Comparison of ENCODE assay signal across 30 mouse cellular contexts in the genomic region with DNA sequence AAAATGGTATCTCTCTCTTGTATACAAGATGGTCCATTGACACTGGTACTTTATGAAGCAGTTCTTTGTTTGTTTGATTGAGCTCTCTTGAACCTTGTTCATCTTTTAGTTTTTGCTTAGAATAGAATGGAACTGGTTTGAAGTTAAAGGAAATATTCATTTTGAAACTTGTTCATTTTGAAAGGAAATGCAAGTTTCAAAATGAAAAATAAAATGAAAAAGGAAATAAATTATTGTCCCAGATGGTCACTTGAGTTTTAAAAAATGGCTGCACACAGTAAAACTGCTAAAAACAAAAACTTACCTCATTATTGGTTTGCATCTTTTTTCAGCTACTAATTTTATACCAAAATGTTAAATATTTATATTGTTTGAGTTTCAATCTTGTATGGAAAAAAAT.
"Had no signal": no experiment of that assay in that cellular context is flagged by ENCODE, and none has a peak within 500 bp of the region (broad histone marks: within the 10 kb centered on the region; RNA-seq: fewer than 3 reads in every experiment).

No protein-coding gene starts in this region.

- H3K9me3 ChIP-seq: limb, embryonic 10.5 days; limb, embryonic 12.5 days; limb, embryonic 13.5 days; limb, embryonic 15.5 days; liver, embryonic 12.5 days; liver, embryonic 13.5 days; liver, embryonic 15.5 days; lung, embryonic 15.5 days; megakaryocyte, embryonic 14.5 days; midbrain, embryonic 10.5 days; midbrain, embryonic 12.5 days; midbrain, embryonic 15.5 days had no signal

- ATAC-seq: liver, embryonic 12.5 days; liver, postnatal 0 days; lung, postnatal 0 days; midbrain, embryonic 15.5 days; midbrain, embryonic 16.5 days had no signal

- H3K36me3 ChIP-seq: liver, embryonic 12.5 days; liver, embryonic 13.5 days; liver, embryonic 15.5 days had no signal

- H3K27me3 ChIP-seq: limb, embryonic 12.5 days; limb, embryonic 13.5 days; limb, embryonic 15.5 days; liver, embryonic 12.5 days; liver, embryonic 13.5 days; liver, embryonic 15.5 days; lung, embryonic 15.5 days; megakaryocyte, embryonic 14.5 days; midbrain, embryonic 12.5 days; midbrain, embryonic 15.5 days had no signal

- H3K4me1 ChIP-seq: limb, embryonic 10.5 days; limb, embryonic 12.5 days; limb, embryonic 13.5 days; limb, embryonic 15.5 days; liver, embryonic 12.5 days; liver, embryonic 13.5 days; liver, embryonic 15.5 days; lung, embryonic 15.5 days; midbrain, embryonic 10.5 days; midbrain, embryonic 12.5 days; midbrain, embryonic 15.5 days had no signal

- H3K4me3 ChIP-seq: left cerebral cortex, adult 2 months; limb, embryonic 10.5 days; limb, embryonic 12.5 days; limb, embryonic 13.5 days; limb, embryonic 15.5 days; liver, embryonic 12.5 days; liver, embryonic 13.5 days; liver, embryonic 15.5 days; lung, embryonic 15.5 days; megakaryocyte, embryonic 14.5 days; midbrain, embryonic 10.5 days; midbrain, embryonic 12.5 days; midbrain, embryonic 15.5 days; myocyte had no signal

- H3K4me2 ChIP-seq: limb, embryonic 12.5 days; limb, embryonic 13.5 days; limb, embryonic 15.5 days; liver, embryonic 11.5 days; liver, embryonic 12.5 days; liver, embryonic 13.5 days; liver, embryonic 15.5 days; lung, embryonic 14.5 days; lung, embryonic 15.5 days; midbrain, embryonic 12.5 days; midbrain, embryonic 15.5 days had no signal

- DNase-seq: left cerebral cortex, postnatal 4 days; liver; liver, embryonic 13.5 days; liver, postnatal 0 days; lung, adult 18-20 months; lung, adult 2 months; lung, embryonic 14.5 days; lung, postnatal 10 days; lung, postnatal 14 days; lung, postnatal 36 days; lung, postnatal 4 days; midbrain, embryonic 14.5 days had no signal

- H3K9ac ChIP-seq: limb, embryonic 12.5 days; limb, embryonic 13.5 days; limb, embryonic 15.5 days; liver, embryonic 12.5 days; liver, embryonic 13.5 days; liver, embryonic 14.5 days; liver, embryonic 15.5 days; liver, postnatal 0 days; lung, embryonic 14.5 days; lung, embryonic 15.5 days; midbrain, embryonic 12.5 days; midbrain, embryonic 15.5 days had no signal

- H3K27ac ChIP-seq: left cerebral cortex, adult 2 months; limb, embryonic 10.5 days; limb, embryonic 12.5 days; limb, embryonic 13.5 days; limb, embryonic 15.5 days; liver, embryonic 12.5 days; liver, embryonic 13.5 days; liver, embryonic 14.5 days; liver, embryonic 15.5 days; lung, embryonic 15.5 days; macrophage; midbrain, embryonic 10.5 days; midbrain, embryonic 12.5 days; midbrain, embryonic 15.5 days had no signal
